Mouse (Mus musculus): ENCODE measurements around the gene Slc1a3. TPM values are rescaled to one million over a fixed set of nuclear protein-coding genes. Genes with fewer than 3 reads are reported as not detected.
"Not testable (repeated sequence)": the region's sequence is repeated elsewhere in the genome, so short reads cannot be mapped to it uniquely, and the experiment has no call there.

Slc1a3 gene
- polyA plus RNA-seq, 1 experiment: 32.5 TPM

DNA sequence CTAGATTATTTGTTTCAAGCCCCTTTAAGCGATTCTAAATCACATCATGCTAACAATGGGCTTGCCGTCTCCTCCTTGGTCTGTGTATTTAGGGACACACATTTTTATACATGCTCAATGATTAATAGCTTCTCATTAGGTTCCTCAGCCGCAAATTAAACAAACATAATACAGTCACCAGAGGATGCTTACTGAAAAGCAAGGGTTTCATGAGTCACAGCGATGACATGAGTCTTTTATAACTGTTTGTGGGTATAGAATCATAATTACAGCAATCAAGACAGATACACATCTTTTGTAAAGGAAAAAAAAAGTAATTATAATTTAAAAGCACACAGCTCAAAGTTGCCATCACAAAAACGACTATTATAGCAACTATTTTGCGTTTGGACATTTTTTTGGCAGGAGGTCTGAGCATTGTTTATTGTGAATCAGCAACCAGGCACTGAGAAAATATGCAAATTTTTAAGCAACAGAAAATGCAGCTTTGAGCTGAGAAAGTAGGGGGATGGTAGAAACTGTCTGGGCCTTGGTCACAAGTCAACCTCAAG lies 6.5 kb upstream of the Slc1a3 start:
- H3K4me3 ChIP-seq (ENCODE audit: insufficient read depth, low read depth, low read length): no peak overlapping the region
- no peaks in the 10 kb centered on the region for H3K4me1 ChIP-seq (ENCODE audit: control insufficient read depth, insufficient read depth, insufficient read length, low read length)
- no peak overlapping the region for H3K27ac ChIP-seq (replicated peaks; ENCODE audit: low read depth, low read length)

- Histone ChIP-seq H3K27ac (replicated peaks; ENCODE audit: low read depth, low read length) (no peak overlapping the region), H3K4me3 (ENCODE audit: insufficient read depth, low read depth, low read length) (no peak overlapping the region), H3K4me1 (ENCODE audit: control insufficient read depth, insufficient read depth, insufficient read length, low read length) (no peaks in the 10 kb centered on the region)
Observed at GRCm38 (mm10) chr15:8716330-8716964, 5.9 kb upstream of the Slc1a3 start.

GRCm38 (mm10) chr15:8715666-8716065 lies 5.1 kb upstream of the Slc1a3 start:
- Histone ChIP-seq H3K4me1 (ENCODE audit: control insufficient read depth, insufficient read depth, insufficient read length, low read length) (no peaks in the 10 kb centered on the region), H3K4me3 (ENCODE audit: insufficient read depth, low read depth, low read length) (no peak overlapping the region), H3K27ac (replicated peaks; ENCODE audit: low read depth, low read length) (no peak overlapping the region)

DNA sequence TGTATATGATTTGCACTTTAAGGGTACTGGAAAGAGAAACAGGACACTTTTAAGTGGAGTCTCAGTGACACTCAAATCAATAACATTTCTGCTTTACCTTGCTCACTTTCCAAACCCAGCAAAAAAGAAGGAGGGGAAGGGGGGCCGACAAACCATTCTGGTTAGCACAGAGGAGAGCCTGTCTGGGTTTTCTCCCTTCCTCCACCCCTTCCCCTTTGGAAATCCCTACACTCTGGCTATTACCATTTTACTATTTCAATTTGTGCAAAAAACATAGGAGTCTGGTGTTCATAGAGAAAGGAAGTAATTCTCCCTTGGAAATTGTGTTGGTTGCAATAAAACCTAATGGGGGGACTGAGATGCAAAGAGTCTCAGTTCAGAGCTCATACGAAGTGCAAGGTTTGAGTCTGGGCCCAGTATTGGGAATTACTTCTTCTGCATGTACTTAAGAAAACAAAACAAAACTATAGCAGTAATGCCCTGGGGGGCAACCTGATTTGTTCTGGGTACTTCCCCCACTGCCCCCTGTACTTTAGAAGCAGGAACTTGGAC lies 1.9 kb upstream of the Slc1a3 start:
- no peak overlapping the region for H3K4me3 ChIP-seq (ENCODE audit: insufficient read depth, low read depth, low read length)
- no peaks in the 10 kb centered on the region for H3K4me1 ChIP-seq (ENCODE audit: control insufficient read depth, insufficient read depth, insufficient read length, low read length)
- H3K27ac ChIP-seq (replicated peaks; ENCODE audit: low read depth, low read length): no peak overlapping the region

- H3K27ac ChIP-seq (replicated peaks; ENCODE audit: low read depth, low read length): no peak overlapping the region
- no peaks in the 10 kb centered on the region for H3K4me1 ChIP-seq (ENCODE audit: control insufficient read depth, insufficient read depth, insufficient read length, low read length)
- H3K4me3 ChIP-seq (ENCODE audit: insufficient read depth, low read depth, low read length): no peak overlapping the region
Observed at GRCm38 (mm10) chr15:8711630-8712310, 1.2 kb upstream of the Slc1a3 start.

- H3K4me1 ChIP-seq (ENCODE audit: control insufficient read depth, insufficient read depth, insufficient read length, low read length): no peaks in the 10 kb centered on the region; the same call in 1 of the 2 replicates
- no peak overlapping the region for H3K27ac ChIP-seq (replicated peaks; ENCODE audit: low read depth, low read length)
- peak overlapping the region; percentile 67 for H3K4me3 ChIP-seq (ENCODE audit: insufficient read depth, low read depth, low read length)
Observed at GRCm38 (mm10) chr15:8709578-8709977, 986 bp downstream of the Slc1a3 start.

DNA sequence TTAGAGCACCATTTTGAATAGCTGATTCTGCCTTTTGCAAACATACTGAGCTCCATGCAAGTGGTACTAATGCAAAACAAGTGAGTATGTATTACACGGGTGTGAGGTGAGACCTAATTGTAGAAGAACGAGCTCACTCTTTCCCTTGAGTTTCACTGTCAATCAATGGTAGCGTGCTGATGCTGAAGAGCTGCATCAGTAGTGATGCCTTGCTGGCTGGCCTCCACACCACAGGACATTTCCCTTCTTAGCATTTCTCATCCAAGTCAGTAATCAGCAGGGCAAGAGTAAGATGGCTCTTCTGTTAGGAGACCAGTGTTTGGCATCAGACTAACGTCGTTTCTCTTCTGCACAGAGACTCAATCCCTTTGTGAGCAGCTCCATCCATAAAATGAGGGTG lies 4.0 kb downstream of the Slc1a3 start:
- Histone ChIP-seq H3K27ac (replicated peaks; ENCODE audit: low read depth, low read length) (no peak overlapping the region), H3K4me1 (ENCODE audit: control insufficient read depth, insufficient read depth, insufficient read length, low read length) (no peaks in the 10 kb centered on the region; the same call in none of the 2 replicates), H3K4me3 (ENCODE audit: insufficient read depth, low read depth, low read length) (no peak overlapping the region)

DNA sequence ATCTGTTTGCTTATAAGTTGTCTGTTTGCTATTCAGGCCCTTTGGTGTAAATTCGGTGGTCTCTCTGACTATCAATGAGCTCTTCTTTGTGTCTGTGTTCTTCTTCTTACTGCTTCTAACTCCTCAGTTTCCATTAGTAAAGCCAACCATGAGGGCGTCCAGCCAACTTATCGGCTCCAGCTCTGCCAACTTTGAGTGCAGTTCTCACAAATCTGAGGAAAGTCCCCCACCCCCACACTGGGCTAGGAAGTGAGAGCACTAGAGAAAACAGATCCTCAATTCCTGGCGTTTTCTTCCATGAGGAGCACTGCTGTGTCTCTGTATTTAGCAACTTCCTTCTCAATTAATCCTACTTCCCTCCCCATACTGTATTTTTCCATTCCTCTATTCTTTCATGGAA lies 4.4 kb downstream of the Slc1a3 start:
- no peak overlapping the region for H3K4me3 ChIP-seq (ENCODE audit: insufficient read depth, low read depth, low read length)
- no peak overlapping the region for H3K27ac ChIP-seq (replicated peaks; ENCODE audit: low read depth, low read length)
- no peaks in the 10 kb centered on the region; the same call in none of the 2 replicates for H3K4me1 ChIP-seq (ENCODE audit: control insufficient read depth, insufficient read depth, insufficient read length, low read length)

- not testable (repeated sequence) for H3K4me3 ChIP-seq (ENCODE audit: insufficient read depth, low read depth, low read length); H3K27ac ChIP-seq (replicated peaks; ENCODE audit: low read depth, low read length); H3K4me1 ChIP-seq (ENCODE audit: control insufficient read depth, insufficient read depth, insufficient read length, low read length)
Observed at GRCm38 (mm10) chr15:8705560-8705959, 5.0 kb downstream of the Slc1a3 start.

DNA sequence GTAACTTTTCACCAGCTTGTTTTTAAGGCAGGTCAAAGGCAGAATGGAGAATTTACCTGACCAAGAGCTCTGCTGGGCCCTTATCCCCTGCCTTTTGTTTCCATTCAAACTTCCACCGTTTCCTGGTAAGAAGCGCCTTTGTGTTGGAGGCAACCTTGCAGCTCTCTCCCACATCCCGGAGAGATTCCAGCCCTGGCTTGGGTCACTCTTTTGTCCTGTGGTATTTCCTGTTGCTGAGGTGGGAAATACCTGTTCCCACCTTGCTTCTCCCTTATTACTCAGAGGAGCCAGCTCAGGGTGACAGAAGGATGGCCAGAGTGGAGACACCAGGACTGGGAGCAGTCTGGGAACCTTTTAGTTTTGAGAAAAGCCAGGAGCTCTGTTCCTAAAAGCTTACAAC lies 12.6 kb downstream of the Slc1a3 start:
- Histone ChIP-seq H3K27ac (replicated peaks; ENCODE audit: low read depth, low read length) (peak overlapping the region; percentile 93), H3K4me1 (ENCODE audit: control insufficient read depth, insufficient read depth, insufficient read length, low read length) (no peaks in the 10 kb centered on the region; the same call in 1 of the 2 replicates), H3K4me3 (ENCODE audit: insufficient read depth, low read depth, low read length) (no peak overlapping the region)

- Histone ChIP-seq H3K27ac (replicated peaks; ENCODE audit: low read depth, low read length) (peak overlapping the region; percentile 93), H3K4me3 (ENCODE audit: insufficient read depth, low read depth, low read length) (no peak overlapping the region), H3K4me1 (ENCODE audit: control insufficient read depth, insufficient read depth, insufficient read length, low read length) (no peaks in the 10 kb centered on the region; the same call in 1 of the 2 replicates)
Observed at GRCm38 (mm10) chr15:8697500-8697899, 13.1 kb downstream of the Slc1a3 start.

GRCm38 (mm10) chr15:8690141-8690540 lies 20.4 kb downstream of the Slc1a3 start:
- H3K4me3 ChIP-seq (ENCODE audit: insufficient read depth, low read depth, low read length): not testable (repeated sequence)
- peaks cover 10% of the 10 kb centered on the region for H3K4me1 ChIP-seq (ENCODE audit: control insufficient read depth, insufficient read depth, insufficient read length, low read length)
- H3K27ac ChIP-seq (replicated peaks; ENCODE audit: low read depth, low read length): peak overlapping the region; percentile 98

- Histone ChIP-seq H3K4me1 (ENCODE audit: control insufficient read depth, insufficient read depth, insufficient read length, low read length) (peaks cover 15% of the 10 kb centered on the region), H3K4me3 (ENCODE audit: insufficient read depth, low read depth, low read length) (no peak overlapping the region), H3K27ac (replicated peaks; ENCODE audit: low read depth, low read length) (peak overlapping the region; percentile 61)
Observed at GRCm38 (mm10) chr15:8686846-8687245, 23.7 kb downstream of the Slc1a3 start.

DNA sequence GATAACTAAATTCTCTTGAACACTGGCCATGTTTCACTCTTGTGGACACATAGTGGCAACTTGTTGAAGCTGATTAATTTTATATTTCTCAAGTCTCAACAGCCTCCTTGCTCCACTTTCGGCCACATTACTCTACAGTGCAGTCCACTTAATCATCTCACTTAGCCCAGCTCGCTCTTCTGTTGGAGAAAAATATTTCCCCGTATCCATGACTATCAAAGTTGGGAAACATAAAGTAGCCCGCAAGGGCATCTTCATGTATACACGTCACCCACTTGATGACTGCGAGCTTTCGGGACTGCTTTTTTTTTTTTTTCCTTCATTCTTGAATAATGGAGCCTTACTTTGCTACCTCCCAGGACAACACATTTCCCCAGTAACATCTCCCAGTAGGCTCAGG lies 25.1 kb downstream of the Slc1a3 start:
- Histone ChIP-seq H3K27ac (replicated peaks; ENCODE audit: low read depth, low read length) (peak overlapping the region; percentile 35), H3K4me1 (ENCODE audit: control insufficient read depth, insufficient read depth, insufficient read length, low read length) (peaks cover 15% of the 10 kb centered on the region), H3K4me3 (ENCODE audit: insufficient read depth, low read depth, low read length) (no peak overlapping the region)

GRCm38 (mm10) chr15:8684263-8684662 lies 26.3 kb downstream of the Slc1a3 start:
- Histone ChIP-seq H3K4me1 (ENCODE audit: control insufficient read depth, insufficient read depth, insufficient read length, low read length) (peaks cover 15% of the 10 kb centered on the region), H3K27ac (replicated peaks; ENCODE audit: low read depth, low read length) (0 out of 2 replicates have a peak overlapping the region, but pooled peaks have one; percentile 52), H3K4me3 (ENCODE audit: insufficient read depth, low read depth, low read length) (no peak overlapping the region)

All from brown adipose tissue, adult 24 weeks (tissue).